Mouse (Mus musculus): ENCODE measurements around the gene Ltb.

The Ltb gene

GRCm38 (mm10) chr17:35242015-35242941 is 48.0 kb downstream of the Ltb start:
- DNase-seq (ENCODE audit: extremely low read depth, low read depth, low spot score), result no peak

GRCm38 (mm10) chr17:35243086-35243485 is 48.8 kb downstream of the Ltb start:
- DNase-seq (ENCODE audit: extremely low read depth, low read depth, low spot score), result no peak

- DNase-seq (ENCODE audit: extremely low read depth, low read depth, low spot score), result no peak
These were observed 50.8 kb downstream of the Ltb start for GRCm38 (mm10) chr17:35244999-35245398.
